Mouse (Mus musculus): Measurements from ENCODE around the gene B9d2.

The B9d2 gene

GRCm38 (mm10) chr7:25674297-25674696, 6.3 kb upstream of the B9d2 start:
- DNase-seq (ENCODE audit: low read depth, low spot score) = no peak

- DNase-seq (ENCODE audit: low read depth, low spot score) = no peak
Measured at GRCm38 (mm10) chr7:25674719-25675300, 5.8 kb upstream of the B9d2 start, which contains the start of gene Tmem91. TSS of gene Tmem91 (minus strand) at chr7:25675166.

DNA sequence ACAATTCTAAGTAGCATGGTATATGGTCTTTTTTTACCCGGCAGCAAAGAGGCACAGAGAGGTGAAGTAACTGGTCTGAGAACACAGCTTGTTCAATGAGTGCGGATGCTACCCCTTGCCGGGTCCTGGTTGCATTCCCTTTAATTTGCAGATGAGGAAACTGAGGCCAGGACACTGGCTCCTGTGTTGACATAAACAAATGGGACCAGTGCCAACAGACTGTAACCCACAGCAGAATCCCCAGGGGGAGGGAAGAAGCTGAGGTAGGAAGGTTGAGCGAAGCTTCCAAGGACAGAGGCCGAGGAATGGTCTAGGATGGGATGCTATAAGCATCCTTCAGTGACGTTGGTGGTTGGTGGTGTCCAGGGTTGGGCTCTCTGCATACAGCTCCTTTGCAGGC, 5.2 kb upstream of the B9d2 start:
- no peak for DNase-seq (ENCODE audit: low read depth, low spot score)

DNA sequence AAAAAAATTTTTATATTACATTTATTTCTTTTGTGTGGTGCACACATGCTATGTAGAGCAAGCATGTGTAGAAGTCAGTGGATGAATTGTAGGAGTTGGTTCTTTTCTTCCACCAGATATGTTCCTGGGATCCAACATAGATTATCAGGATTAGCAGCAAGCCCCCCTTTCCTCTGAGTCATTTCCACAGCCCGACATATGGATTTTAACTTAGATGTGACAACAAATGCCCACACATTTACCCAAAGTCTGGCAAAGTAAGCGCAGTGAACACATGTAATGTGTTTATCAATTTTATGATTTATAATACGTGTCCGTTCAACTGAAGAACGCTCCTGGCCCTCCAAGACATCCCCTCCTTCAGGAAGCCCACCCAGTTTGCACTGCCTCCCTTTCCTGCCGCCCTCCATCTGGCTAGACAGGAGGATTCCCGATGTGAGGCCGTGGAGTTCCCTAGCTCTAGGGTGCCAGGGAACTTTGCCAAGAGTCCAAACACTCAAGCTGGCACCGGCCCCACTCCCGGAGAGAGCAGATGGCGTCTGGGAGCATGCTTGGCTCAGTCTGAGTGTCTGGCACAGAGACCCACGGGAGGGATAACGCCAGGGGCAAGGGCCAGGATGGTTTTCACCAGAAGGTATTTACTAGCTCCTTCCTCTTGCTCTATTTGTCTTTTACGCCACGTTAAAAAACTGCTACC, 4.3 kb upstream of the B9d2 start:
- DNase-seq (ENCODE audit: low read depth, low spot score) = peak; percentile 60

- no peak for DNase-seq (ENCODE audit: low read depth, low spot score)
Measured at GRCm38 (mm10) chr7:25677013-25677412, 3.6 kb upstream of the B9d2 start.

DNA sequence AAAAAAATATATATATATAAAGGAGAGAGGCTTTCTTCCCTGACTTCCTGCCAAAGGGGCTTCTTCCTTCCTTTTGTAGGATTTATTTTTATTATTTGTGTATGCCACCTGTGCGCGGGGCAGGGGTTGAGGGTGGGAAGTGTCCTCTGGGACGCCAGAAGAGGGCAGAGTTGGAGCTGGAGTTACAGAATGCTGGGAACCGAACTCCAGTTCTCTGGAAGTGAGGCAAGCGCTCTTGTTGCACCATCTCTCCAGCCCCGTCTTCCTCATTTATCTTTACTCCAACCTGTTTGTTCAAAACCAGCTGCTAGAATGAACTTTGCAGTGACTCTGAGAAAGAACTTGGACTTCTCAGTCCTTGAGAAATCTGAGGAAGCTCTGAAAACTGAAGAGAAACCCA, 609 bp upstream of the B9d2 start:
- DNase-seq (ENCODE audit: low read depth, low spot score) = no peak

DNA sequence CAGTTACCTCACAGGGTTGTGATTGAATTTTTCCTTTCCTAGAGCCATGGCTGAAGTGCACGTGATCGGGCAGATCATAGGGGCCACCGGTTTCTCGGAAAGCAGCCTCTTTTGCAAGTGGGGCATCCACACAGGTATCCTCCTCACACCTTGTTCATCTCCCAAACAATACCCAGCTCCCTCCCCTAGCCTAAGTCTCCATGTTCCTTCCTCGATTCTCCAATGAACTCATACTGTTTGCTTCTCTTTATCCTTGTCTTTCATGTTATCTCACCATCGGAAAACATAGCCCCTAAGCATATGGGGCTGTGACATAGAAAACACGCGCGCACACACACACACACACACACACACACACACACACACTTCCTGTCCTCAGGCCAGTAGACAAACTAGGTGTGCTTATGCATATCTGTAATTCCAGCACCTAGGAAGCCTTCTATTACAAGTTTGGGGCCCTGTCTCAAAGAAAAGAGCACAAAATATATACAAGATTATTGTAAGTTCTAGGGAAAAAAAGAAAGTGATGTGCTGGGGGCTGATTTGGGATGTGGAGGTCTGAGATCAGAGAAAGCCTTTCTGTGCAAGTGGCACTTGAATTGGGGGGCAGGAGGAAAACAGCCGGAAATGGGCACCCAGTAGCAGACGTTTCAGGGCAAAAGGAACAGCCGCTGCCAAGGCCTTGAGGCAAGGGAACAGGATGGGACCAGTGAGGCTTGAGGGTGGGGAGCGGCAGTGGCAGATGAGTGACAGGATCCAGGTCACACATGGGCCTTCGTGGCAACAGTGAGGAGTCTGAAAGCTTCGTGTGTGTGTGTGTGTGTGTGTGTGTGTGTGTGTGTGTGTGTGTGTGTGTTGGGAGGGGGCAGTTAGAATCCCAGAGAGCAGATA, 1.0 kb downstream of the B9d2 start:
- no peak for DNase-seq (ENCODE audit: low read depth, low spot score)

- DNase-seq (ENCODE audit: low read depth, low spot score) = peak; percentile 46
Measured at GRCm38 (mm10) chr7:25683474-25684180, 3.0 kb downstream of the B9d2 start.

DNA sequence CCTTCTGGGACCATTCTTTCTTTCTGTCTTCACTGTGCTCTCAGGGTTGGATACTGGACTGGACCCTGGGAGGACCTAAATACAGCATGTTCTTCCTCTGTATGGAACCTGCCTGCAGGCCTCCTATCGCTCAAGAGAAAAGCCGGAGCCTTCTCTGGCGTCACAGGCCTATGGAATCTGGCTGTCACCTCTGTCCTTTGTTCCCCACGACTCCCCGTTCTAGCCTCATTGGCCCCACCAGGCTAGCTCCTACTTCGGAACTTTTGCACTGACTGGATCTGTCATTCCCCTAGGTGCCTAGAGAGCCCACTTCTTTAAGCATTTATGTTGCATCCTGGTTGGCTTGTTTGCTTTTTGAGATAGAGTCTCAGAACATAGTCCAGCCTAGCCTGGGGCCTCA, 4.1 kb downstream of the B9d2 start:
- DNase-seq (ENCODE audit: low read depth, low spot score) = no peak

DNA sequence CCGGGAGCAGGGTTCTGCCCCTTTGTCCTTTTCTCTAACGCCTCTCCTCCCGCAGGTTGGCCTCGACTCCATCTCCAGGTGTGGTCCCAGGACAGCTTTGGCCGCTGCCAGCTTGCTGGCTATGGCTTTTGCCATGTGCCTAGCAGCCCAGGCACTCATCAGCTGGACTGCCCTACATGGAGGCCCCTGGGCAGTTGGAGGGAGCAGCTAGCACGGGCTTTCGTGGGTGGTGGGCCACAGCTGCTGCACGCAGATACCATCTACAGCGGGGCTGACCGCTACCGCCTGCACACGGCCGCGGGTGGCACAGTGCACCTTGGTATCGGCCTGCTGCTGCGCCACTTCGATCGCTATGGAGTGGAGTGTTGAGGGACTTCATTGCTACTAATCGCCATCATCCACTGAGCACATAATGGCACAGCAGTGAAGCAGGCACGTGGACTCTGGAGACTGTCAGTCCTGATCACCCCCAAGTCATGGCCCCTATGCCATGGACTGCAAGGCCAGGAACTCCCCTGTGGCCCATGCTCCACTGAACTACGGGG, 5.4 kb downstream of the B9d2 start:
- DNase-seq (ENCODE audit: low read depth, low spot score) = no peak

GRCm38 (mm10) chr7:25686680-25687531, 6.3 kb downstream of the B9d2 start, which contains the start of gene Tgfb1:
TSS of gene Tgfb1 (plus strand) at chr7:25687002.
- DNase-seq (ENCODE audit: low read depth, low spot score) = peak; percentile 62

DNA sequence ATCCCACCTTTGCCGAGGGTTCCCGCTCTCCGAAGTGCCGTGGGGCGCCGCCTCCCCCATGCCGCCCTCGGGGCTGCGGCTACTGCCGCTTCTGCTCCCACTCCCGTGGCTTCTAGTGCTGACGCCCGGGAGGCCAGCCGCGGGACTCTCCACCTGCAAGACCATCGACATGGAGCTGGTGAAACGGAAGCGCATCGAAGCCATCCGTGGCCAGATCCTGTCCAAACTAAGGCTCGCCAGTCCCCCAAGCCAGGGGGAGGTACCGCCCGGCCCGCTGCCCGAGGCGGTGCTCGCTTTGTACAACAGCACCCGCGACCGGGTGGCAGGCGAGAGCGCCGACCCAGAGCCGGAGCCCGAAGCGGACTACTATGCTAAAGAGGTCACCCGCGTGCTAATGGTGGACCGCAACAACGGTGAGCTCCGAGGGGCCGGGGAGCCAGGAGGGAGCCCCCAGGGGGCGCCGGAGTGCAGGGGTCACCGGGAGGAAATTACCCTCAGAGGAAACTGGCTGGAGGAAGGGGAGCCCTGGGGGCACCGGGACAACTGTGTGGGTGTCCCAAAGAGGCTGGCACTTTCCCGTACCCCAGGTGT, 7.3 kb downstream of the B9d2 start:
- DNase-seq (ENCODE audit: low read depth, low spot score) = no peak

- peak; percentile 77 for DNase-seq (ENCODE audit: low read depth, low spot score)
Measured at GRCm38 (mm10) chr7:25688810-25689586, 8.4 kb downstream of the B9d2 start.

- no peak for DNase-seq (ENCODE audit: low read depth, low spot score)
Measured at GRCm38 (mm10) chr7:25689603-25690021, 9.0 kb downstream of the B9d2 start.

DNA sequence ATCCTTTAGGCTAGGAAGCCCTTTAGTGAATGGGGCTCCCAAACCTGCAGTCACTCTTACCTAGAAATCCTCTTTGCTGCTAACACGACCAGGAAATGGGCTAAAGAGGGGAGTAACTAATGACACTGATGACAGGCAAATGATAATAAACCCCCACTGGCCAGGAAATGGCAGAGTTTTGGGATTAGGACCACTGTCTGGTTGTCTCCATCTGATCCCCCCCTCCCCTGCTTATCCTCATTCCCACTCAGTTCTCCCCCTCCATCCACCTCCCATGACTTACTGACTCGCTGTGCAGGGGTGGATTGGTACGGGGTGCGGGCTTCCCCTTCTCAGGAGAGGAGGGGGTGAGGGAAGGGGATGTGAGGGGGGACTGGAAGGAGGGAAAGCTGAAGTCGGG, 9.5 kb downstream of the B9d2 start:
- DNase-seq (ENCODE audit: low read depth, low spot score) = no peak

- DNase-seq (ENCODE audit: low read depth, low spot score) = no peak
Measured at GRCm38 (mm10) chr7:25694104-25694503, 13.5 kb downstream of the B9d2 start.

DNA sequence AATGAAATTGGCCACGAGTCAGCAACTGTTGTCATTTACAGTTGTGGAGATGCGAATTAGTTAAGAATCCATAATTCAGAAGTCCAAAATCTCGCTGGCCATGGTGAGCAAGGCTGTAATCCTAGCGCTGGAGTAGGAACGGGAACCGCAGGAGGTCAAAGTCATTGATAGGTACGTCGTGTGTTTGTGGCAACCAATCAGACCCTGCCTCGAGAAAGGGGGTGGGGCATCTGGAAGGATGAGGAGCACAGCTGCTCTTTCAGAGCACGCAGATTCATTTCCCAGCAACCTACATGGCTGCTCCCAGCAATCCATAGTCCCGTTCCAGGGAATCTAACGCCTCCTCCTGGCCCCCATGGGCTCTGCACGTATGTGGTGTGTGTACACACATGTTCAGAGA, 19.3 kb downstream of the B9d2 start:
- DNase-seq (ENCODE audit: low read depth, low spot score) = no peak

- no peak for DNase-seq (ENCODE audit: low read depth, low spot score)
Measured at GRCm38 (mm10) chr7:25700732-25701131, 20.2 kb downstream of the B9d2 start.

- DNase-seq (ENCODE audit: low read depth, low spot score) = no peak
Measured at GRCm38 (mm10) chr7:25702350-25702749, 21.8 kb downstream of the B9d2 start.
